Mouse (Mus musculus) stomach, embryonic 16.5 days (tissue): ENCODE data around the gene Grin3a. TPM values are rescaled to one million over a fixed set of nuclear protein-coding genes. Genes with fewer than 3 reads are reported as not detected.
A peak's percentile ranks its signal among the peaks of the same experiment; 100 is the strongest.

ENCODE experiments used
- ATAC-seq: fragments of 200-750 bp; cut with Nextera tagmentation; 2 replicates; pipeline ENCODE4 v1.8.0; 2017; ENCODE audit warnings: moderate number of reproducible peaks, moderate TSS enrichment; ENCODE audit not compliant: insufficient read depth, low FRiP score
- H3K27ac ChIP-seq: fragments of 300-500 bp; sonication (generic); 2 replicates; pipeline ENCODE4 v1.5.1; 2014; ENCODE audit warnings: low read length
- H3K27me3 ChIP-seq: fragments of 300-500 bp; sonication (generic); 2 replicates; pipeline ENCODE4 v1.6.1; 2014; ENCODE audit warnings: low read length, control low read depth, mixed read lengths; ENCODE audit not compliant: control insufficient read depth, insufficient read depth
- H3K36me3 ChIP-seq: fragments of 300-500 bp; sonication (generic); 2 replicates; pipeline ENCODE4 v1.6.1; 2014; ENCODE audit warnings: low read length; ENCODE audit not compliant: control insufficient read depth, insufficient read depth
- H3K4me1 ChIP-seq: fragments of 300-500 bp; sonication (generic); 2 replicates; pipeline ENCODE4 v1.6.1; 2014; ENCODE audit warnings: low read length, control low read depth, mixed read lengths; ENCODE audit not compliant: control insufficient read depth, insufficient read depth
- H3K4me2 ChIP-seq: fragments of 300-500 bp; sonication (generic); 2 replicates; pipeline ENCODE4 v1.6.1; 2014; ENCODE audit warnings: low read depth, low read length, mixed read lengths
- H3K4me3 ChIP-seq: fragments of 300-500 bp; sonication (generic); replicated peaks from 2 replicates; pipeline ENCODE4 v1.5.1; 2014; ENCODE audit warnings: mild to moderate bottlenecking, low read length
- H3K9ac ChIP-seq: fragments of 300-500 bp; sonication (generic); 2 replicates; pipeline ENCODE4 v1.6.1; 2014; ENCODE audit warnings: low read length
- H3K9me3 ChIP-seq: fragments of 300-500 bp; sonication (generic); replicated peaks from 2 replicates; pipeline ENCODE4 v1.6.1; 2016; ENCODE audit warnings: low read length, control low read depth; ENCODE audit not compliant: control insufficient read depth
- WGBS: fragments of 180-500 bp; shearing (Covaris S2); extraction: QIAGEN DNeasy Blood & Tissue Kit; methylation state at CpG from one replicate; pipeline ENCODE4 v1.1.7; 2014; 5-methylcytosine and 5-hydroxymethylcytosine counted together
- polyA plus RNA-seq: library from polyadenylated mRNA; unstranded; fragments of >200 nt; fragmentation: Nextera tagmentation; extraction: Ambion mirVana; gene quantifications from 2 replicates; pipeline ENCODE4 v1.2.1, GENCODE M21; 2015

Grin3a gene
- polyA plus RNA-seq, 1 experiment from 2014 or later: 1.1 TPM

DNA sequence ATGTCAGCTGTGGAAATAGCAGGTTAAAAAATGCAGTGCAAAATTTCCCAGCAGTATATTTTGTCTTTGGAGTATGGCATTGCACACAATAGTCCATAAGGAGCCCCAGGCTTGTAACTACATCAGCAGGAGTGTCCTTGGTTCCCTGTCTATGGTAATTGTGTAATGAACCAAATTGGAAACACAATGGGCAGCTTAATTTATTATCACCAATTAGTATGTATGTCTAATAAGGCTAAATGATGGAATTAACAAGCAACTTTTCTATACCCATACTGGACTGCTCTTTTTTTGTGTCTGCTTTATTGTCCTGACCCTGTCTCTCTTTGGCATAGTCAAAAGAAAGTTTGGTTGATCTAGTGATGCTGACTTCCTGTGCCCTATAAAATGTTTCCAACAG is 38.8 kb downstream of the Grin3a start:
- Histone ChIP-seq H3K4me1 (no peaks in the 10 kb centered on the region), H3K9me3 (no peaks in the 10 kb centered on the region), H3K4me3 (no peak overlapping the region), H3K4me2 (no peak overlapping the region), H3K27ac (no peak overlapping the region), H3K27me3 (no peaks in the 10 kb centered on the region), H3K36me3 (no peaks in the 10 kb centered on the region), H3K9ac (no peak overlapping the region)
- no peak for ATAC-seq

DNA sequence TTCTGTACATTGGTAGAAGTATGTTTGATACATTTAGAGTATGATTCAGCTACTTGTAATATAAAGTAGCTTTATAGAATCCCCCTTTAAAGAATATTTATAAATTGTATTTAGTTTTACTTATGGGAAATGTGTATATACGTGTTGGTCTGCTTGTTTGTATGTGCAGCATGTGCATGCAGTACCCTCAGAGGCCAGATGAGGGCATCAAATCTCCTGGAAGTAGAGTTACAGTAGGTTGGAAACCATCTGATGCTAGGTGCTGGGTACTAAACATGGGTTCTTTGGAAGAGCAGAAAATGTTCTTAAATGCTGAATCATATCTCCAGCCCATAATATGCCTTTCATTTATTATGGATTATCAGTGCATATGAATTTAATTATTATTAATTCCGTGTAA is 46.2 kb downstream of the Grin3a start:
- no peaks in the 10 kb centered on the region for H3K36me3 ChIP-seq
- H3K4me2 ChIP-seq: no peak overlapping the region
- no peaks in the 10 kb centered on the region for H3K27me3 ChIP-seq
- H3K27ac ChIP-seq: no peak overlapping the region
- 90% methylated on average over 2 of the region's 2 CpGs for WGBS
- no peak overlapping the region for H3K4me3 ChIP-seq
- ATAC-seq: no peak
- no peaks in the 10 kb centered on the region for H3K4me1 ChIP-seq
- no peak overlapping the region for H3K9ac ChIP-seq
- no peaks in the 10 kb centered on the region for H3K9me3 ChIP-seq

DNA sequence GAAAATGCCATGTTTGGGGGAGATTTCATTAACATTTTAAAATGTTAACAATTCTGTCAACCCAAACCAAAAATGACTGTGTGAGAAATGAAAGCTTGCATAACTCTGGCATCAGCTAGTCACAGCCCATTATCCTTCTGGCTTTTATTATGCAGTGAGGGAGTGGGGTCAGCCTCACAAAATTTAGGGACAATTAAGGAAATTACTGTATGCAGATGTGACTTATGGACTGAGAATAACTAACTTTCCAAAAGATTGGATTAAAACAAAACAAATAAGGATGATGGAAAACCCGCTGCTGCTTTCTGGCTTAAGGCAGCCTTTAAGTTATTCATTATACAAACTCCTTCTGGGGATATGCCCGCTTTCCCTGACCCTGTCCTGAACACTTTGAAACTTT is 56.6 kb downstream of the Grin3a start:
- H3K36me3 ChIP-seq: no peaks in the 10 kb centered on the region
- H3K4me1 ChIP-seq: no peaks in the 10 kb centered on the region
- H3K4me3 ChIP-seq: no peak overlapping the region
- H3K27ac ChIP-seq: no peak overlapping the region
- no peaks in the 10 kb centered on the region for H3K27me3 ChIP-seq
- no peak overlapping the region for H3K4me2 ChIP-seq
- WGBS: 47% methylated on average over 2 of the region's 2 CpGs
- H3K9ac ChIP-seq: no peak overlapping the region
- H3K9me3 ChIP-seq: no peaks in the 10 kb centered on the region
- ATAC-seq: no peak

DNA sequence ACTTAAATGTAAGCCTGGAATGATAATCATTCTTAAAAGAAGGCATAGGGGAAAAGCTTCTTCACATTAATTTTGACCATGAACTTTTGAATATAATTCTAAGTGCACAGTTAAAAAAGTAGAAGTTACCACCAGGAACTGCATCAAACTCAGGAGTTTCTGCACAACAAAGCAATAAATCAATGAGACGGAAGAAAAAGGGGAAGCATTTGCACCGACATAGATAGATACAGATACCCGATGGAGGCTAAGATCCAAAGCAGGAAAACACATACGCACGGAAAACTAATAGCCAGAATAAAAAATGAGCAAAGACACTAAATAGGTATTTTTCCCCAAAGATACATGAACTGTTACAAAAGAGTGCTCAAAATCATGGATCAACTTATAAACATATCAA is 102.7 kb downstream of the Grin3a start:
- H3K27ac ChIP-seq: no peak overlapping the region
- H3K4me2 ChIP-seq: no peak overlapping the region
- WGBS: 90% methylated on average over 5 of the region's 5 CpGs
- no peak overlapping the region for H3K9ac ChIP-seq
- H3K36me3 ChIP-seq: no peaks in the 10 kb centered on the region
- H3K4me3 ChIP-seq: no peak overlapping the region
- H3K9me3 ChIP-seq: no peaks in the 10 kb centered on the region
- H3K27me3 ChIP-seq: no peaks in the 10 kb centered on the region
- no peak for ATAC-seq
- 0 out of 2 replicates have a peak, but pooled peaks cover 2% of the 10 kb centered on the region for H3K4me1 ChIP-seq

DNA sequence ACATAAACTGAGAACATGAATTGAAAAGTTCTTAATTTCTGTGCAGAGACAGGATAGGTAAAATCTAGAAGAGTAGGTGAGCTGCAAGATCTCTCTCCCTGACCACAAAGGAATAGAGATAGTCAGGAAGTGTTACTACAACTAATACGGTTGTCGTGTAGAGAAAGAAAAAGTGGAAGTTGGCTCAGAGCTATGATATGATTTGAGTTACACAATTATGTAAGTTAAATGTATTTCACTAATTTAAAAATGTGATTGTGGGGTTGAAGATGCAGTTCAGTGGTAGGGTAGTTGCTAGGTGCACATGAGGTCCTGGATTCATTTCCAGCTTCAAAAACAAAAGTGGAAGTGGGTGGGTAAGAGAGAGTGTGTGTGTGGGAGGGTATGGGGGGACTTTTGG is 103.6 kb downstream of the Grin3a start:
- no peaks in the 10 kb centered on the region for H3K9me3 ChIP-seq
- H3K27ac ChIP-seq: no peak overlapping the region
- no peak overlapping the region for H3K4me2 ChIP-seq
- no peak for ATAC-seq
- no peaks in the 10 kb centered on the region for H3K36me3 ChIP-seq
- no peak overlapping the region for H3K9ac ChIP-seq
- 90% methylated on average over 2 of the region's 2 CpGs for WGBS
- H3K4me3 ChIP-seq: no peak overlapping the region
- no peaks in the 10 kb centered on the region for H3K27me3 ChIP-seq
- 0 out of 2 replicates have a peak, but pooled peaks cover 2% of the 10 kb centered on the region for H3K4me1 ChIP-seq

DNA sequence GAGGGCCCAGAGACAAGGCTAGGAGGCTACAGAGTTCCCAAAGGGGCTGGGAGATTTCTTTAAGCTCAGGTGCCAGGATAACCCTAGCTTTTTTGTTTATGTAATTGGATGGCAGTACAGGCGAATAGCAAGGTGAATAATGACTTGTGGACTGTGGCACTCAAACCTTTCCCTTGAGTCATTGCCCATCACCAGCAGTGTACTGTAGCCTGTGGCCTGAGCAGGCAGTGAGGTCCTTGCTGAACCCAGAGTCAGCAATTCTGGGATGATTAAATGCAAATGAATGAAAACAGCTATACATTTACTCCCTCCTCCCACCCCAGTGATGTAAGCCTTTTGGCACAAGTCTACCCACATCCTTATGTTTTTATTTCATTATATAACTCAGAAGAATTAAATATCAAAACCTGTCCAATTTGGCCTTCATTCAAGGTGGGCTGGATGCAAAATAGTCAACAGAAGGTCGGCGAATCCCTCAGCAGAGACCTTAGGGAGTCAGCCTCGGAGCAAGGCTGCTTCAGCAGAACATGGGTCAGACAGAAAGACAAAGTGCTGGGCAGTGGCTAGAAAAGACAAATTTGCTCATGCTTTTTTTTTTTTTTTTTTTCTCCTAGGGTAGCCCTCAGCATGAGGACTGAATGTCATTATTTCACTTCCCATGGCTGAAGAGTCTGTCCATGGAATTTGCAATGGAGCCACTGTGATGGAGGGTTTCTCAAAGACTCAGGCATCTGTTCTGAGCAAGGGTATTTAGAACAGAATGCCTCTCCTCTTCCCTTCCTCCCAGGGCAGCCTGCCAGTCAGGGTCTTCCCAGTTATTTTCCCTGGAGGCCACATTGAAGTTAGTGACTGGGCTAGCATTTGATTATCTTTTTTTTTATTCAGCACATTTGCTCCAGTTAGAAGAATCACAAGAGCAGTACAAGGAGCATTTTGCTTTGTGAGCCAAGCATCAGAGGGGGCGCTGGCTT is 104.5 kb downstream of the Grin3a start:
- Histone ChIP-seq H3K4me1 (0 out of 2 replicates have a peak, but pooled peaks cover 2% of the 10 kb centered on the region), H3K36me3 (no peaks in the 10 kb centered on the region), H3K9ac (no peak overlapping the region), H3K27ac (no peak overlapping the region), H3K4me3 (no peak overlapping the region), H3K9me3 (no peaks in the 10 kb centered on the region), H3K27me3 (no peaks in the 10 kb centered on the region), H3K4me2 (no peak overlapping the region)
- ATAC-seq: no peak; the same call in 1 of the 2 replicates
- 78% methylated on average over 5 of the region's 5 CpGs for WGBS

DNA sequence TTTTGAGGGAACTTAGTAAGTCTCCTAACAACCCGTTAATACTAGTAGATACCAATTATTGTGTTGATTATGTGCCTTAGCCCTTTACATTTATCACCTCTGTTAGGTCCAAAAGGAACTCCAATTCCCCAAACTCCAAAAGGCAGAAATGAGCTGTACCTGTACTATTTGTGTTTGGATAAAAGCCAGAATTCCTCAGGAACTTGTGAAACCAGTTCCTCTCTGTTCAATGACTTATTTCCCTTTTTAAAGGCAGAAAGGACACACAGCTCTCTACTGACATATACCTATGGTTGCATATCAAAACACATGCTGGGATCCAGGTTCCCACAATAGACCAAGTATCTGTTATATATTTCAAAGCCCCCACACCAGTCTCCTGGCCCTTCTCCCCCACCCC is 106.0 kb downstream of the Grin3a start:
- peak; percentile 47; the same call in 1 of the 2 replicates for ATAC-seq
- Histone ChIP-seq H3K9me3 (no peaks in the 10 kb centered on the region), H3K36me3 (no peaks in the 10 kb centered on the region), H3K4me2 (no peak overlapping the region), H3K27ac (no peak overlapping the region), H3K4me1 (0 out of 2 replicates have a peak, but pooled peaks cover 2% of the 10 kb centered on the region), H3K9ac (no peak overlapping the region), H3K4me3 (no peak overlapping the region), H3K27me3 (no peaks in the 10 kb centered on the region)
- WGBS: 48% methylated on average over 1 of the region's 1 CpGs

DNA sequence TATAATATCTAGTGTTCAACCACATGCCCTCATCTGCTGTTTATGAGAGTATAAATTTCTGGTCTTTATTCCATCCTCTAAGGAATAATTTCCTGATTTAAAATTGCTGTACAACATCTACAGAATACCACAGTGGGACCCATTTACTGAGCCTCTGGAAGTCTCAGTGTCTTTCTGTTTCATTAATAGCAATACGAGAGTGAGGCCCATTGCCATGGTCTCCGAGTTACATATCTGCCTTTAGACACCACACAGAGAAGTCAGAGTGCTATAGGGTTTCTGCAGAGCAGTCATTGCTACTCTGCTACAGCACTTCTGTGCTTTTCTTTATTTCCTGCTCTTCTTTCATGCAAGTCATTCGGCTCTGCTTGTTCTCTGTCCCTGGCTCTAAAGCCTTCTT is 116.2 kb downstream of the Grin3a start:
- no peak overlapping the region for H3K4me2 ChIP-seq
- H3K4me3 ChIP-seq: no peak overlapping the region
- H3K4me1 ChIP-seq: no peaks in the 10 kb centered on the region
- H3K9ac ChIP-seq: no peak overlapping the region
- H3K9me3 ChIP-seq: no peaks in the 10 kb centered on the region
- WGBS: 62% methylated on average over 3 of the region's 3 CpGs
- no peaks in the 10 kb centered on the region for H3K27me3 ChIP-seq
- ATAC-seq: no peak
- no peaks in the 10 kb centered on the region for H3K36me3 ChIP-seq
- no peak overlapping the region; the same call in 1 of the 2 replicates for H3K27ac ChIP-seq

DNA sequence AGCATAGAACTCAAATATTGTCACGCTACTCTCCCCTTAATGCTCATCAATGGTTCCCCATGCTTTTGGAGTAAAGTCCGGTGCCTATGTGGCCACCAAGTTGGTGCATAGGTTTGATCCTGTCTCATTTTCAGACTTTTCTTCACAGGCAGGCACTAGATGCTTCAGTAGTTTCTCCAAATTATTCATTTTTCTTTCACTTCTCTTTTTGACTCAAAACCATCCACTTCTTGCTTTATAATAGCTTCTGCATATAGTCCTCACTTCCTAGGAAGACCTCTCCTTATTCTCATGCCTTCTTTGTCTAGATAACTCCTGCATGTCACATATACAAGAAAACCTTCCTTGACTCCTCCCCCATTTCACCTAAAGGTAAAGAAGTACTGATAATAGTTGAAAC is 121.6 kb downstream of the Grin3a start:
- no peaks in the 10 kb centered on the region for H3K4me1 ChIP-seq
- H3K36me3 ChIP-seq: no peaks in the 10 kb centered on the region
- no peak overlapping the region for H3K27ac ChIP-seq
- ATAC-seq: no peak
- WGBS: 96% methylated on average over 2 of the region's 2 CpGs
- no peaks in the 10 kb centered on the region for H3K9me3 ChIP-seq
- no peak overlapping the region for H3K9ac ChIP-seq
- H3K27me3 ChIP-seq: no peaks in the 10 kb centered on the region
- no peak overlapping the region for H3K4me2 ChIP-seq
- H3K4me3 ChIP-seq: no peak overlapping the region
